Mouse (Mus musculus) liver, postnatal 0 days (tissue): ENCODE measurements around the gene Psmb7.

Experiments used
- CTCF ChIP-seq: sonication (generic); IDR thresholded peaks from 2 replicates; pipeline ENCODE4 v1.5.1; 2016; ENCODE audit warnings: antibody characterized with exemption, low read depth
- EP300 ChIP-seq: IDR thresholded peaks from 2 replicates; pipeline ENCODE4 v1.6.1; 2016; ENCODE audit warnings: antibody characterized with exemption, low read depth, mild to moderate bottlenecking

DNA sequence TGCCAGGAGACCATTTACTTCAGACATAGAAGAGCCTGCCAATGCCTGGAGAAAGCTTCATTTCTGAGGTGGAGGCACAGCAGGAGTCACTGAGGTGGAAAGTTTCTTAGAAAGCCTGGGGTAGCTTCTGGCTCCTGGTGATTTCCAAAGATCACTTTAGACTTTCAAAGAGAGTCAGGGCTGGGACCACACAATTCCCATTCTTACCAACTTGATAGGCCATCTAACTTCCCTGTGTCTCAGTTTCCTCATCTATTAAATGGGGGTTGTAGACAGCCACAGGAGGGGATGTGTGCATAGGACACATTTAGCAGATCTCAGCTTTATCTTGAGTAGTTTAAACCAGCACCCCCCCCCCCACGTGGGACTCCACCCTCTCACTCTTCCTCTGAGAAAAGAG is 101.5 kb downstream of the Psmb7 start:
- no peak for TF ChIP-seq EP300
- no peak for TF ChIP-seq CTCF
